Mouse (Mus musculus) layer of hippocampus, adult 8-10 months (tissue): ENCODE data around the gene Vps33b. TPM values are rescaled to one million over a fixed set of nuclear protein-coding genes. Genes with fewer than 3 reads are reported as not detected.
"Not testable (repeated sequence)": the region's sequence is repeated elsewhere in the genome, so short reads cannot be mapped to it uniquely, and the experiment has no call there.

Experiments used
- DNase-seq, 2 experiments: peaks; one replicate each; pipeline ENCODE4 v3.0.0; 2022; ENCODE audit warnings: low spot score in 2 of 2
- total RNA-seq, 4 experiments: library from RNA; stranded (reverse); gene quantifications; 2 replicates each; pipeline ENCODE4 v1.2.4; 2022

Vps33b gene
- total RNA-seq, 4 experiments from 2014 or later: 19.8 to 27.7 (median 23.7) TPM

DNA sequence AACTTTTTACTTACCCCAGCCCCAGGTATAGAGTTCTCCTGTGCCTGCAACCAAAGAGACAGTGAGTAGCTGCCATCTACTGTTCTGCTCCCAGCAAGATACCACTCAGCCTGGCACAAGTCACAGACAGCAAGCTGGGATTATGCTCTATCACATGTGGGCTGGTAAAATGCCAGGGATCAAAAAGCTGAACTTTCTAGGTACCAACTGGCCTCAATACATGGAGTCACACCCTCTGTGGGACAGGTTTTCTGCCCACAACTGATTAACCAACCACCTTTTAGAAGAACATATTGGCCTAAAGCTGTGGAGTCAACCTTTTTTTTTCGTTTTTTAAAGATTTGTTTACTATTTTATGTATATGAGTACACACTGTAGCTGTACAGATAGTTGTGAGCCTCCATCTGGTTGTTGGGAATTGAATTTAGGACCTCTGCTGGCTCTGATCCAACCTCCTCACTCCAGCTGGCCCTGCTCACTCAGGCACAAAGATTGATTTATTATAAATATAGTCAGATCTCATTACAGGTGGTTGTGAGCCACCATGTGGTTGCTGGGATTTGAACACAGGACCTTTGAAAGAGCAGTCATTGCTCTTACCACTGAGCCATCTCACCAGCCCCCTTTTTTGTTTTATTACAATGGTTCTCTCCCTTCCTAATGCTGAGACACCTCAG, 48.1 kb downstream of the Vps33b start:
- no peak for DNase-seq

DNA sequence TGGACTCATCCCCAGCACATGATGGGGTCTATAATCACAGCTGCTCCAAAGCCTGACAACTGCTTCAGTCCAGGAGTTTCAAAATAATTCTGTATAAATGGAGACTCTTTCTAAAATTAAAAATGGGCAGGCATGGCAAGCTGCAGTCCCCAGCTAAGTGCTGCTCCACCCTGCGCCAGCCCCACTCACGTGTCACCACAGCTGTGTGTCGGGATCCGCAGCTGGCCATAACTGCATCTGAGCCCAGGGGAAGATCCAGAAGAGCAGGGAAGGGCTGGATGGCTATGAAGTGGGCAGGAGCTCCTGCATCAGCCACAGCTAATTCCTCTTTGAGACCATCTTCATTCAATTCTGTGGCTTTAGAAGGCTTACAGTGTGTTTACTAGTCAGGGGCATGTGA, 49.2 kb downstream of the Vps33b start:
- DNase-seq: no peak

DNA sequence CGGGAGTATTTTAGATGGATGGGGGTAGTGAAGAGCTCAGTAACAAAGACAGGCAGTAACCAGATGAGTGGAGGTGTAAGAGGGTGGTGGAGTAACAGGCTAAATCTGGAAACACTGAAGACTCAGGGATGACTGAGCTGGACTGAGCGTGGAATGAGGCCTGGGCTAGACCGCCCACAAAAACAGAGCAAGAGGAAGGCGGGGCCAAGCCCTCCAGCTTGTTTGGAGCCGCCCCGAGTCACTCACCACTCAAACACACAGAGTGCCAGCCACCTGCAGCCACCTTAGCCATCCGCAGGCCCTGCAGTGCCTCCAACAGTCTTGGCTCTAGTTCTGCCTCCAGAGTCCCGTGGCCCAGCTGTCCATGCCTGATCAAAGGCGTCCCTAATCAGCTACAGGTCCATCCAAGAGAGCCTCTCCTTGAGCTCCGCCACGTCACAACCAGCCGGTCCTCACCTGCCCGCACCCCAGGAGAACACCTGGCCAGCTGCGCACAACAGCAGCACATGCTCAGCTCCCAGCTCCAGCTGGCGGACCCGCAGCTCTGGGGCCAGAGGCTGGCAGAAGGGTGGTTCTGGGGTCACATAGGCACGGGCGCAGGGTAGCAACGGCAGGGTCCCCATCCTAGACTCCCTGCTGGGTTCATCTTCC, 50.5 kb downstream of the Vps33b start:
- DNase-seq: no peak

DNA sequence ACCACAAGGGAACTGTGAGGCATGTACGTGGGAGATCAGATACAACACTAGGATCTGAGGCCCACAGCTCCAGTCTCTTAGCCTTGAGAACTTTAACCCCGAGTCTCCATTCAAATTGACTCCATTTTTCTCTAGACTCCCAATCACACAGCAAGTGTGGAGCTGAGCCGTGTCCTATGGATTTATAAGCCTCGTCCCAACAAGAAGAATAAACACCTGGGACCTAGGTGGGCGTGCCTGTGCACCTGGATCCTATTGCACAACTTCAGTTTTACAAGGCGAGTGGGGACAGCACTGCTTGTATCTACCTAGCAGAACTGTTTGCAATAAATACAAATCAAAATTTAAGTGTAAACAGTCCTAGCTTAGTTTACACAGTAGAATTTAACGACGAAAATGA, 53.9 kb downstream of the Vps33b start:
- no peak for DNase-seq

DNA sequence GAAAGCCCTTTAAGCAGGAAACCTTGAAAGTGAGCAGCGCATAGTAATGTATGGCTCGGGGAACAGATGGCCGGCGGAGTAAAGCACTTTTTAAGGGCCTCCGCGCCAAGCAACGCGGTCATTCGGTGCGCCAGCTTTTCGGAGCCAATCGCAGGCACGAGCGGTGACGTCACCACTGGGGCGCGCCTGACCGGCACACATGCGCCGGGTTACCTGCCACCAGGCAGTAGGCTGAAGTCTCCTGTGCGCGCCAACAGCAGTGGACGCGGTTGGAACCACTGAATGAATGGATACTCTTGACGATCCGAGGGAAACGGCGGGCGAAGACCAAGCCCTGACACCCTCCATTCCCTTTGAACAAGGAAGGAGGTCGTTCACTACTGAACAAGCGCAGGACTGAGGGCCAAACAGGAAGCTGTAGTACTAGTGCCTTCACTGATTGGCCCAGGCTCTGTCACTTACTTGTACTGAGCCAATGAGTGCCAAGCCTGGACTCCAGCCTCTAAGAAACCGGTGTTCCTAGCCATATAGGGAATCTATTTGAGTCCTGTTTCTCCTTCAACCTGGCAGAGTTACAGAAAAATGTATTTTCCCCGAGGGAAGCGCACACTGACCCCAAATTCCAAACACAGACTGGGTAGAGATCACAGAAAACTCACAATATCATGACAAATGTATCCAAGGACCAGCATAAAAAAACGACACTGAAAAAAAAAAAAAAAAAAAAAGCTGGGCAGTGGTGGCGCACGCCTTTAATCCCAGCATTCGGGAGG, 54.8 kb downstream of the Vps33b start, which contains the start of gene Rccd1:
Rccd1 (minus strand) TSS at position 412 of the 773 bp plus-strand sequence.
- peak; percentile 94 to 95 for DNase-seq

DNA sequence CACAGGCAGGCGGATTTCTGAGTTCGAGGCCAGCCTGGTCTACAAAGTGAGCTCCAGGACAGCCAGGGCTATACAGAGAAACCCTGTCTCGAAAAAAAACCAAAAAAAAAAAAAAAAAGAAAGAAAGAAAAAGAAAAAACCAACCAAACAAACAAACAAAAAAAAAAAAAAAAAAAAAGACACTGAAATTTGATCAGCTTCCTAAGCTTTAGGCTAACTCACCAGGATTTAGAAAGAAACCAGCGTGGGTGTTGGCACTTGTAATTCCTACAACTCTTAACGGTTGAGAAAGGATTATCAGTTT, 55.3 kb downstream of the Vps33b start:
- DNase-seq: not testable (repeated sequence)

DNA sequence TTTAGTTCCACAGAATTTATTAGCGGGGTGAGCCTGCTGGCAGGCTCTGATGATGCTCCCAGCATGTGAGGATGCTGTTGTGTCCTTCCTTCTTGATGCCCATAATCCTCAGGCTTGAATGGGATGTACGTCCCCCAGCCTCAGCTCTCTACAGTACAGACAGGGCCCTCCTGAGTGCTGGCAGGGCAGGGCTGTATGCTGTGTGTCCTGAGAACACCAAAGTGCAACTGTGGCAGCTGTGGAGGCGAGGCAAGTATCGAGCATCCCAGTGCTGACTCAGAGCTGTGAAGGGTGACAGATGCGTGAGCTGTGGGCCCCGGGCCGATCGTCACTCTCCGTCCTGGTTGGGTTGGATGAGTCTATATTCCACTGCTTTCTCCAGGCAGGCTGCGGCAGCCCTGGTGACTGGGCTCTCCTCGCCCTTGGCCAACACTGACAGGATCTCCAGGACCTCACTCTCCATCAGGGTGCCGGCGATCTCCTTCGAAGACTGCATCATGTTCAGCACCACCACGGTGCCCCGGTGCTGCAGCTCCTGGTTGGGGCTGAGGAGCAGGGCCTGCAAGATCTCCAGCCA, 55.9 kb downstream of the Vps33b start:
- peak in 1 of 2 experiments; percentile 22 for DNase-seq

DNA sequence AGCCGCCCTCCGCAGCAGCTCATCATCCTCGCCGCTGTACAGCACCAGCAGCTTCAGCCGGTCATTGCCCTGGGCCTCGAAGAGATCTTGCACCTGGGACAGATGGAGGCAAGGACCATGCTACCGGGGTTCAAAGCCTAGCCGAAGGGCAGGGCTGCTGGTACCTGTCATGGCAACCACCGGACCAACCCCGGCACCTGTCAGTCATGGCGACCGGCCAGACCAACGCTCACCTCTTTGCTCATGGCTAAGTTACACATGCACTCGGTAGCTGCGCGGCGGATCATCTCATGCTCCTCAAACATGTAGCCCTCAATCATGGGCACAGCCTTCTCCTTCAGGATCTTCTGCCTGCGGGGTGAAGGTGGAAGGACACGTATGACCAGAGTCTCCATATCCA, 56.6 kb downstream of the Vps33b start:
- DNase-seq: peak in 1 of 2 experiments; percentile 28

DNA sequence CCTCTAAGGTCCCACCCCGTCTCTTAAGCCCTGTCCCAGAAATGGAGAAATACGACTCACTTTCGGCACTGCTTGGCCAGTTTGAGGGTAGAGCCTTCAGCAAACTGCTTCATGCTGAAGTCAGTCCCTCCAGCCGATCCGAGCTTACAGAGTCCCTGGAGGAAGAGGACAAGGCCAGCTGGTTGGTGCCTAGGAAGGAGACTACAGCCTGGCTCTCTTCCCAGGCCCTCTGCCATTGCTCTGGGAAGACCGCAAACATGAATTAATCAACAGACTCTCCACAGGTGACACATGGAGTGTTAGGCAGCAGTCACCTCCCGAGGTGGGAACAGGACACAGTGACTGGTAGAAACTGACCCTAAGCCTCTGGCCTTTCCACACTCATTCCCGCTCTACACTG, 60.8 kb downstream of the Vps33b start:
- no peak for DNase-seq

DNA sequence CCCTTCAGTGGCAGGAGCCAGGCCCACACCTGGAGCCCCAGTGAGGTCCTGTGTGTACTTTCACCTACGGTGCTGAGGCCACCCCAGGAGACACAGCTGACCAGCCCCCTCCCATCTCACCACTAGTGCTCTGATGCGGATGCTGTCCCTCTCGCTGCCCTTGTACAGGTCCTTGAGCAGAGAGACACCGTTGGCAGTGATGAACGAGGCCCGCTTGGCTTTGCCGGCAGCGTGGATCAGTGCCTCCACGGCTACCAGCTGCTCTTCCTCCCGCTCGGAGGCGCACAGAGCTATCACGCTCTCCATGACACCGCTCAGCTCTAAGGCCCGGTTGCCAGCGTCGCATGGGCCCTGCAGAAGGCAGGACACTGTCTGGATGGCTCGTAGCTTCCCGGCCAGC, 62.0 kb downstream of the Vps33b start:
- no peak for DNase-seq

DNA sequence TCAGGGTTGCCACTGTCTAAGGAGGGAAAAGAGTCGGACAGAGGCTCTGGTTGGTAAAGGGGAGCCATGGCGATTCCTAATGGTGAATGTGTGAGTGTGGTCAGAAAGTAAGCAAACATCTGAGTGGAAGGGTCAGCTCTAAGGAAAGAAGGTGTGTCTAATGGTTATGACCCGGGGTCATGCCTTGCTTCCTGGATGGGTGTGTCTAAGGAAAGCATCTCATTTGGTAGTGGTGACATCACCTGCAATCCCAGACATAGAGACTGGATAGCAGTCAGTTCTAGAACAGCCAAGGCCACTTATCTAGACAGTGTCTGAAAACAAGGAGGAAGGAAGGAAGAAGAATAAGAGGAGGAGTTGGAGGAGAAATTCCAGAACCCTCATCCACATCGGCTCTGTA, 65.4 kb downstream of the Vps33b start:
- no peak for DNase-seq

DNA sequence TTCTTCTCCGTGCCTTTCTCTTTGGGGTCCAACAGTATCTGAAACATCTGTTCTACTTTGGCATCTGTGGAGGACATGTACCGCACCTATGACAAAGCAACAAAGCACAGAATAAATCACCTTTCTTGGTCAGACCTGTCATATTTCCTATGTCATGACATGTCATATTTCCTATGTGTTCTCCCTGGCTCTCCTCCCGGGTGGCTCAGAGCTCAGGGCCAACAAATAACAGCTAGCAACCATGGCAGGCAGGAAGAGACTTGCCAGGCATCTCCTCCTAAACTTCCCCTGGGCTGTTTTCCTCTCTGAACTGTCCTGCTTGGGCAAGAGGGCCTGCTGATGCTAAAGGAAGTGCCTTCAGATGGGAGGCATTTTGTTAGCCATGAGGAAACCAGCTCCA, 67.5 kb downstream of the Vps33b start:
- DNase-seq: no peak

DNA sequence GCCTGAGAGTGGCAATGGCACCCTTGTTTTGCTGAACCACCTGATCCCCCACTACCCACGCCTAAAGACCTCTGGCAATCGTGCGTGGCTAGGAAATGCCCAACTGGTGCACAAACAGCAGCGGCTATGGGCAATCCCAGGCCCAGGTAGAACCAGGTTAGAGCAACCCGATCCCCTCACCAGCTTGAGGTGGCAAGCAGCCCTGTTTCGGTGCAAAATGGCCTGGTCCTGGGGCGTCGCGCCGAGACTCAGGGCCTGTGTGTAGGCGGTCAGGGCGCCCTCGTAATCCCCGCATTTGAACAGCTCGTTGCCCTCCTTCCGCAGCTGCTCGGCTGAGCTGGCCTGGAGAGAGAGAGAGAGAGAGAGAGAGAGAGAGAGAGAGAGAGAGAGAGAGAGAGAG, 69.9 kb downstream of the Vps33b start:
- DNase-seq: no peak

DNA sequence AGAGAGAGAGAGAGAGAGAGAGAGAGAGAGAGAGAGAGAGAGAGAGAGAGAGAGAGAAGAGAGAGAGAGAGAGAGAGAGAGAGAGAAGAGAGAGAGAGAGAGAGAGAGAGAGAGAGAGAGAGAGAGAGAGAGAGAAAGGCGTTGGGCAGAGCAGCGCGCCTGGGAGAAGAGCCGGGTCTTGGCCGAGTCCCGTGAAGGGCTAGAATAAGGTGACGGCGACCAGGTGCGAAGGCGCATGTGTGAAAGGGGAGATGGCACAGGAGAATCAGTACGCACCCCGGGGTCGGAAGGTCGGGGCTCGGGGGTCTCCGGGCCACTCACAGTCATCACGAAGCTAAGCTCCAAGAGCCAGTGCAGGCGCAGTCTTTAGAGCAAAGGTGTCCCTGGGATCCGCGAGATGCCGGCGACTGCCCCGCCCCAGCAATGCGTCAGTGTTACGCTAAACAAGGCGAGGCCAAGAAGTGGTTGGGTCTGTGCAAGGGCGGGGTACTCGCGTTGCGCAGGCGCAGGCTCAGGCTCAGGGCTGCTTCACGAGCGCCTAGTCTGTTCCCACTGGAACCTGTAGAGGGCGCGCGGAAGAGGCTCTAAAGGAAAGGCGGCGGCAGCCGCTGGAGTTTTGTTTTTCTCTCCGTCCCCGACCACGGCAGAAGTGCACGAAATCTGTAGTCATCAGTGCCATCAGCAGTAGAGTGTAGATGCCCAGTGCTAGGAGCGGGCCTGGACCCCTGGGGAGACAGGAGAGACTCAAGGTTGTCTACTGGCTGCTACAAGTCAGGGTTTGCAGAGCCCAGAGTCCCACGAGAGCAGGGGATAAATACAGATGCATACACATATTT, 70.6 kb downstream of the Vps33b start:
- peak; percentile 97 to 99 for DNase-seq

DNA sequence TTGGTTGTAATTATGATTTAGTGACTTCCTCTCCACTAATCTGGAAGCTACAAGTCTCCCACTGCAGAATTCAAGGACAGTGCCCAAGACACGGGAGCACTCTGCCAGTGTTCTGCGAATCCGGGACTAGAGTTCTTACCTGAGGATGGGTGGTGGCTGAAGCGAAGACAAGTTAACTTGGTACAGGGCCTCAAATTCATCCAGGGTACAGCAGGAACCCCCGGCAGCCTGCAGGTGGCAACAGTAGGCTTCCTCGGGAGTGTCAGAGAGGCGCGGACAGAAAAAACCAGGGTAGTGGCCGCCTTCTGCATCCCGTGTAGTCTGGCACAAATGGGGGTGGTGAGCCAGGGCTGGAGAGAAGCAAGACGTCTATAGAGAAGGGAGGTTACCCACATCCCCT, 71.3 kb downstream of the Vps33b start, which contains the start of gene Unc45a:
Unc45a (minus strand) TSS at position 213 of the 400 bp plus-strand sequence.
- peak in 1 of 2 experiments; percentile 58 for DNase-seq

Other genes with a start within 250 kb of the Vps33b start
- 10 to 100 TPM; 24.3 to 30.2 (median 26.0) TPM for gene Zfp710, start 244.8 kb upstream of the Vps33b start, total RNA-seq
- 10 to 100 TPM; 67.5 to 83.7 (median 75.9) TPM for gene Idh2, start 154.3 kb upstream of the Vps33b start, total RNA-seq
- gene Sema4b, start 82.8 kb upstream of the Vps33b start, total RNA-seq: 10 to 100 TPM; 22.0 to 27.7 (median 25.9) TPM
- gene Cib1, start 36.8 kb upstream of the Vps33b start, total RNA-seq: 10 to 100 TPM; 20.3 to 31.5 (median 25.9) TPM
- 1 to 10 TPM; 6.2 to 7.5 (median 7.0) TPM for gene Gdpgp1, start 36.8 kb upstream of the Vps33b start, total RNA-seq
- gene Ttll13, start 23.3 kb upstream of the Vps33b start, total RNA-seq: 1 to 10 TPM; 1.3 to 2.1 (median 1.8) TPM
- 10 to 100 TPM; 37.2 to 43.3 (median 38.6) TPM for gene Ngrn, start 8.4 kb upstream of the Vps33b start, total RNA-seq
- 1 to 10 TPM in 3 of 4 experiments, under 1 TPM in 1; 0.51 to 1.9 (median 1.5) TPM for gene Prc1, start 24.8 kb downstream of the Vps33b start, total RNA-seq
- gene Rccd1, start 54.8 kb downstream of the Vps33b start, total RNA-seq: 10 to 100 TPM; 12.7 to 19.0 (median 14.2) TPM
- gene Unc45a, start 71.4 kb downstream of the Vps33b start, total RNA-seq: 10 to 100 TPM; 35.5 to 47.2 (median 40.6) TPM
- gene Hddc3, start 73.5 kb downstream of the Vps33b start, total RNA-seq: 10 to 100 TPM; 37.7 to 55.7 (median 49.0) TPM
- gene Man2a2, start 101.7 kb downstream of the Vps33b start, total RNA-seq: 100 to 1,000 TPM; 161 to 192 (median 173) TPM
- gene Fes, start 118.3 kb downstream of the Vps33b start, total RNA-seq: 10 to 100 TPM in 2 of 4 experiments, 1 to 10 TPM in 2; 7.0 to 20.0 (median 14.1) TPM
- 10 to 100 TPM; 36.1 to 43.8 (median 39.7) TPM for gene Furin, start 135.8 kb downstream of the Vps33b start, total RNA-seq